Mouse (Mus musculus) thymus, adult 2 months (tissue): ENCODE measurements around the gene Zcchc24. TPM values are rescaled to one million over a fixed set of nuclear protein-coding genes. Genes with fewer than 3 reads are reported as not detected.

ENCODE experiments used
- DNase-seq: peaks from one replicate; pipeline ENCODE4 v3.0.0; 2021
- H3K27ac ChIP-seq: fragments of 200-500 bp; 2 replicates; pipeline ENCODE4 v1.5.1; 2012; ENCODE audit warnings: low read length, control low read depth; ENCODE audit not compliant: control insufficient read depth, insufficient read depth
- H3K27me3 ChIP-seq: fragments of 200-500 bp; 2 replicates; pipeline ENCODE4 v1.6.1; 2012; ENCODE audit warnings: mild to moderate bottlenecking, low read length, moderate library complexity, mixed read lengths; ENCODE audit not compliant: control insufficient read depth, insufficient read depth
- H3K36me3 ChIP-seq: fragments of 200-500 bp; 2 replicates; pipeline ENCODE4 v1.6.1; 2012; ENCODE audit warnings: mild to moderate bottlenecking, low read length, moderate library complexity; ENCODE audit not compliant: control insufficient read depth, insufficient read depth
- H3K4me1 ChIP-seq: fragments of 200-500 bp; replicated peaks from 2 replicates; pipeline ENCODE4 v1.6.1; 2012; ENCODE audit warnings: low read length; ENCODE audit not compliant: control insufficient read depth, insufficient read depth
- H3K4me3 ChIP-seq: fragments of 200-500 bp; 2 replicates; pipeline ENCODE4 v1.5.1; 2012; ENCODE audit warnings: mild to moderate bottlenecking, low read length, control low read depth, moderate library complexity; ENCODE audit not compliant: control insufficient read depth, insufficient read depth
- CTCF ChIP-seq: fragments of 200-500 bp; IDR thresholded peaks from 2 replicates; pipeline ENCODE4 v1.5.1; 2012; ENCODE audit warnings: mild to moderate bottlenecking, control low read depth, low read length, moderate library complexity, borderline replicate concordance; ENCODE audit not compliant: control insufficient read depth, poor library complexity, insufficient read depth; ENCODE audit errors: extremely low read depth
- POLR2A ChIP-seq: fragments of 200-500 bp; IDR thresholded peaks from 2 replicates; pipeline ENCODE4 v1.6.1; 2012; ENCODE audit warnings: mild to moderate bottlenecking, low read length, control low read depth, moderate library complexity; ENCODE audit not compliant: control insufficient read depth, poor library complexity, insufficient read depth; ENCODE audit errors: extremely low read depth
- WGBS: fragments of 180-500 bp; shearing (Covaris S2); methylation state at CpG from one replicate; pipeline ENCODE4 v1.1.7; 2018; 5-methylcytosine and 5-hydroxymethylcytosine counted together
- polyA plus RNA-seq: library from polyadenylated mRNA; depleted of rRNA; stranded (reverse); fragments of >200 nt; gene quantifications from 2 replicates; pipeline ENCODE4 v1.2.3, GENCODE M21; 2012

Gene Zcchc24
- polyA plus RNA-seq, 1 experiment, result 26.2 TPM

- no peak overlapping the region for H3K4me3 ChIP-seq
- no peak overlapping the region for H3K27ac ChIP-seq
- no peaks in the 10 kb centered on the region; the same call in 1 of the 2 replicates for H3K4me1 ChIP-seq
- no peaks in the 10 kb centered on the region for H3K27me3 ChIP-seq
- no peak for DNase-seq
- TF ChIP-seq CTCF, result no peak
- no peak for TF ChIP-seq POLR2A
- H3K36me3 ChIP-seq, result no peaks in the 10 kb centered on the region; the same call in 1 of the 2 replicates
- 57% methylated on average over 7 of the region's 7 CpGs for WGBS
Observed at GRCm38 (mm10) chr14:25759551-25759950, 9.3 kb downstream of the Zcchc24 start.

- H3K27ac ChIP-seq, result no peak overlapping the region
- H3K27me3 ChIP-seq, result no peaks in the 10 kb centered on the region
- TF ChIP-seq POLR2A (no peak), CTCF (no peak)
- no peak for DNase-seq
- H3K4me1 ChIP-seq, result no peaks in the 10 kb centered on the region; the same call in 1 of the 2 replicates
- WGBS, result 80% methylated on average over 4 of the region's 4 CpGs
- H3K4me3 ChIP-seq, result no peak overlapping the region
- no peaks in the 10 kb centered on the region; the same call in 1 of the 2 replicates for H3K36me3 ChIP-seq
Observed at GRCm38 (mm10) chr14:25757917-25758316, 10.9 kb downstream of the Zcchc24 start.

- DNase-seq, result no peak
- Histone ChIP-seq H3K36me3 (no peaks in the 10 kb centered on the region; the same call in 1 of the 2 replicates), H3K27ac (no peak overlapping the region), H3K27me3 (no peaks in the 10 kb centered on the region), H3K4me1 (no peaks in the 10 kb centered on the region), H3K4me3 (no peak overlapping the region)
- TF ChIP-seq POLR2A (no peak), CTCF (no peak)
- 94% methylated on average over 7 of the region's 7 CpGs for WGBS
Observed at GRCm38 (mm10) chr14:25756385-25756990, 12.4 kb downstream of the Zcchc24 start.

GRCm38 (mm10) chr14:25755541-25755940 is 13.3 kb downstream of the Zcchc24 start:
- 92% methylated on average over 4 of the region's 4 CpGs for WGBS
- Histone ChIP-seq H3K4me1 (no peaks in the 10 kb centered on the region), H3K27me3 (no peaks in the 10 kb centered on the region), H3K36me3 (no peaks in the 10 kb centered on the region; the same call in 1 of the 2 replicates), H3K27ac (no peak overlapping the region), H3K4me3 (no peak overlapping the region)
- DNase-seq, result no peak
- TF ChIP-seq POLR2A (no peak), CTCF (no peak)

- H3K4me3 ChIP-seq, result no peak overlapping the region
- WGBS, result 80% methylated on average over 19 of the region's 19 CpGs
Observed at GRCm38 (mm10) chr14:25754531-25755484, 14.0 kb downstream of the Zcchc24 start.

GRCm38 (mm10) chr14:25753021-25753420 is 15.8 kb downstream of the Zcchc24 start:
- Histone ChIP-seq H3K36me3 (no peaks in the 10 kb centered on the region; the same call in 1 of the 2 replicates), H3K4me3 (no peak overlapping the region), H3K27ac (no peak overlapping the region), H3K27me3 (no peaks in the 10 kb centered on the region), H3K4me1 (peaks cover 5% of the 10 kb centered on the region)
- TF ChIP-seq CTCF, result no peak
- no peak for TF ChIP-seq POLR2A
- 91% methylated on average over 5 of the region's 5 CpGs for WGBS
- DNase-seq, result no peak

More at GRCm38 (mm10) chr14:25754531-25755484, 14.0 kb downstream of the Zcchc24 start:
- H3K4me1 ChIP-seq, result no peaks in the 10 kb centered on the region
- DNase-seq, result no peak
- TF ChIP-seq POLR2A, result no peak
- no peak for TF ChIP-seq CTCF
- no peaks in the 10 kb centered on the region for H3K27me3 ChIP-seq
- no peak overlapping the region for H3K27ac ChIP-seq
- no peaks in the 10 kb centered on the region; the same call in 1 of the 2 replicates for H3K36me3 ChIP-seq
